Mouse (Mus musculus) adrenal gland, adult 18-20 months (tissue): ENCODE data around the gene Hnrnpul2. TPM values are rescaled to one million over a fixed set of nuclear protein-coding genes. Genes with fewer than 3 reads are reported as not detected.
"Not testable (repeated sequence)": the region's sequence is repeated elsewhere in the genome, so short reads cannot be mapped to it uniquely, and the experiment has no call there.

ENCODE experiments used
- DNase-seq, 2 experiments: peaks; one replicate each; pipeline ENCODE4 v3.0.0; 2021 to 2022; ENCODE audit warnings: low spot score in 2 of 2
- total RNA-seq, 2 experiments: library from RNA; stranded (reverse); gene quantifications; 1 replicate in 1 of 2; 2 replicates in 1 of 2; pipeline ENCODE4 v1.2.3; 2021

Hnrnpul2 gene
- total RNA-seq, 2 experiments from 2014 or later, result 62.6 to 72.1 TPM

DNA sequence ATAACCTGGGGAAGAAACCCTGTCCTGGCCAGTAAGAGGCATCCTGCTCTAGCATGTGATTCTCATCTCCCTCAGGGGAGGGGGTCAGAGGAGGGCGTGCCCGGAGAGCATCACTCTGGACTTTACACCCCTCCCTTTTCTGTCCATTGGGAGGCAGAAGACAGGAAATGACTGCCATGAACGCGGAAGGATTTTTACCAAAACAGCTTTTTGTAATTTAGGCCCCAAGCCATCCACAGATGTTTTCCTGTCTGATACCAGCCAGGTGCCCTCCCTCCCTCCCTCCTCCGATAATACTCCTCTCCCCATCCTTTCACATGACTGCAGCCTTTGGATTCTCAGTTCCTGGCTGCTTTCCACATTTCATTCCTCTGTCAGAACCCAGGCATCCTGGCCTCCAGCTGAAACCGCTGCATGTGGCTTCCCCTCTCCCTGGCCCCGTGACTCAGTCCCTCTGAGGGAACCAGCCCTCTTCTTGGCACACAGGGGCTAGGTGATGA is 30.6 kb downstream of the Hnrnpul2 start, which contains the start of gene Lrrn4cl:
Gene Lrrn4cl (plus strand): TSS at position 367 of the 500 bp plus-strand sequence.
- DNase-seq, result peak in 1 of 2 experiments; percentile 30

DNA sequence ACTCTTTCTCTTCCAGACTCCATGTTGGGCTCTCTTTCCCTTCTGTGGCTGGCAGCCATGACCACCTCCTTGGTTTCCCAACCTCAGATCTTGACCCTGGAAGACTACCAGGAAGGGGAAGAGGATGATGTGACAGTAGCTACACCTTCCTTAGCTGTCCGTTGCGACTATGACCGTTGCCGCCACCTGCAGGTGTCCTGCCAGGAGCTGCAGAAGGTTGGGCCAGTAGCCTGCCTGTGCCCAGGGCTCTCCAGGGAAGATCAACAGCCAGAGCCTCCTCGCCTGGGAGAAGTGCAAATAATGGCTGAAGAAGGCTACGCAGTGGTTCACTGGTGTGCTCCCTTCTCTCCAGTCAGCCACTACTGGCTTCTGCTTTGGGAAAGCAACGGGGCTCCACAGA is 31.8 kb downstream of the Hnrnpul2 start:
- no peak for DNase-seq

DNA sequence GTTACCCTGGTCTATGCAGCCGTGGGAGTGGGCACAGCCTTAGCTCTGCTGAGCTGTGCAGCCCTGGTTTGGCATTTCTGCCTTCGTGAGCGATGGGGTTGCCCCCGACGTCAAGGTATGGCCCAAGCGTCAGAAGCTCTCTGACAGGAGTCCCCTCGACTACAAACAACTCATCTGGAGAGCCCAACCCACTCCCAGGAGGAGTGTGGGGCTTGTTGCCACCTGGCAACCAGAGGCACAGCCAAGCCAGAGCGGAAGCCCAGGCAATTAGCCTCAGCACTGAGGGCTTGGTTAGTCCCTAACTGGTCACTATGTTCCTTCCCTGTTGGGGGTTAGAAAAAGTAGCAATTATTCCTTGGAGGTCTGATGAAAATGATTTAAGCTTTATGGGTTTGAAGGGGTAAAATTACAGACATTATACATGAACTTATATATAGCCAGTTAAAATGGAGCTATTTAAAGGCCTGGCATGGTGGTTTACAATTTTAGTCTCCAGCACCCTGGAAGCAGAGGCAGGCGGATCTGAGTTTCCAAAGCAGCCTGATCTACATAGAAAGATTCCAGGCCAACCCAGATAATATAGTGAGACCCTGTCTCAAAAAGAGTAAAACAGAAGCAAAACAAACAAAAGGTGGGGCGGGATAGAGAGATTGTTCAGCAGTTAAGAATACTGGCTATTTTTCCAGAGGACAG is 32.6 kb downstream of the Hnrnpul2 start:
- no peak for DNase-seq

DNA sequence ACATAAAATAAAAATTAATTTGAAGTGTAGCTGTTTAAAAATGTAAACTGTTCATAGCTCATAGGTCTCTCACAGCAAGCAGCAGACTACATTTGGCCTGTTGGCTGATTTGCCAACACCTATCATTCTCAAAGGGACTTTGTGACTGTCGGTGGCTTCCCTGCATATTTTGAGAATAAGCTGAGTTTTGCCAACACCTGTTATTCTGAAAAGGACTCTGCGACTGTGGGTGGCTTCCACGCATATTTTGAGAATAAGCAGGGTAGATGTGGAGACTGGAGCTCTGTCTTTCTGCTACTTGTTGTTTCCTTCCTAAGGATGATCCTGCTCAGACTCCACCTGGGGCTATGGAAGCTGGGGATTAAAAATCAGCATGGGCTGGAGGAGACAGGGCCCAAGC is 33.3 kb downstream of the Hnrnpul2 start:
- no peak for DNase-seq

DNA sequence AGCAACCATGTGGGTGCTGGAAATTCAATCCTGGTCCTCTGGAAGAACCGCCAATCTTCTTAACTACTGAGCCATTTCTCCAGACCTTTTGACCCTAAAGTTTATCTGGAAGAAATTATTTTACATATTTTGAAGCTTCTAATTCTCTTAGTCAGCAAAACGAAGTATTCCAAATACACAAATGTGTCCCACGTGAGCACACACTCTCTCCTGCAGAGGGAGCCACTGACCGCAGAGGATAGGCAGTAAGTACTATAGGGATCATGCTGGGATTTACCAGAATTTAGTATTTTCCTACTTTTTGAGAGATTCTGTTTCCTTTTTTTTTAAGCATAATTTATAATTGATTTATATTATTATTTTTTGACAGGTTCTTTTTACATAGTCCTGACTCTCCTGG is 37.9 kb downstream of the Hnrnpul2 start:
- no peak for DNase-seq

DNA sequence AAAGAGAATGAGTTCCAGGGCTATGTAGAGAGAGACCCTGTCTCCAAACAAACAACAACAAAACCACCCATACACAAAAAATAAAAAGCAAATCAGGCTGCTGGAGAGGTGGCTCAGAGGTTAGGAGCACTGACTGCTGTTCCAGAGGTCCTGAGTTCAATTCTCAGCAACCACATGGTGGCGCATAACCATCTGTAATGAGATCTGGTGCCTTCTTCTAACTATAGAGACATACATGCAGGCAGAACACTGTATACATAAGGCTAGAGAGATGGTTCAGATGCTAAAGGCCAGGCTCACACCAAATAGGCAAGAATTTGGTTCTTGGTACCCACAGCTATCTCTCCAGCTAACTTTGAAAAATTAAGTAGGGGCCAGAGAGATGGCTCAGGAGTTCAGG is 39.2 kb downstream of the Hnrnpul2 start:
- no peak for DNase-seq

DNA sequence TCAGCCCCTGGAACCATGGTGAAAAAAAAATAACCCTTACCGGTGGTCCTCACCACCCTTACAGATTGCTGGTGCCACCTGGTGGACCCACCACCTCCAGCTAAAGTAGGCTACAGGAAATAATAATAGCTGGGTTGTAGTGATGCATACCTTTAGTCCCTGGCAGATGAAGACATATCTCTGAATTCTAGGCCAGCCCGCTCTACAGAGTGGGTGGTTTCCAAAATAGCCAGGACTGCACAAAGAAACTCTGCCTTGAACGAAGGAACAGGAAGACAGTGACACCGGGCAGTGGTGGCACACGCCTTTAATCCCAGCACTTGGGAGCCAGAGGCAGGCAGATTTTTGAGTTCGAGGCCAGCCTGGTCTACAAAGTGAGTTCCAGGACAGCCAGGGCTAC is 44.5 kb downstream of the Hnrnpul2 start:
- no peak for DNase-seq

DNA sequence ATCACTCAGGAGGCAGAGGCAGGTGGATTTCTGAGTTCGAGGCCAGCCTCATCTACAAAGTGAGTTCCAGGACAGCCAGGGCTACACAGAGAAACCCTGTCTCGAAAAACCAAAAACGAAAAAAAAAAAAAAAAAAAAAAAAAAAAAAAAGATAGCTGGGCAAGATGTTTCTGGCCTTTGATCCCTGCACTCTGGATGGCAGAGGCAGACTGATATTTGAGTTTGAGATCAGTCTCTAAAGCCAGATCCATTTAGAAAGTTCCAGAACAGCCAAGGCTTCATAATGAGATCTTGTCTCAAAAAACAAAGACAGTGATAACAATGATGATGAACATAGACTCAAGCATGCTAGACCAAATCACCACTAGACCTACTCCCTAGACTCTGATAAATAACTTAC is 50.6 kb downstream of the Hnrnpul2 start:
- DNase-seq, result not testable (repeated sequence)

DNA sequence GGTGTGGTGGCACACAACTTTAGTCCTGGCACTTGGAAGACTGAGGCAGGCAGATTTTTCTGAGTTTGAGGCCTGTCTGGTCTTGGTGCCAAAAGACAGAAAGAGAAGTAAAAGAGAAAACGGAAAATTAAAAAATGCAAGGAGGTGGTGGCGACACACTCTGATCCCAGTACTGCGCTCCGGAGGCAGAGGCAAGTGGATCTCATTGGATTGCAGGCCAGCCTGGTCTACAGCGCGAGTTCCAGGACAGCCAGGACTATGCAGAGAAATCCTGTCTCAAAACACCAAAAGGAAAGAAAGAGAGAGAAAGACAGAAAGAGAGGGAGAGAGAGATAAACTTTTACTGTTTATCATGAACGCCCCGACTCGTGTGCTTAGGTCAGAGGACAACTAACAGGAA is 51.0 kb downstream of the Hnrnpul2 start:
- no peak for DNase-seq

DNA sequence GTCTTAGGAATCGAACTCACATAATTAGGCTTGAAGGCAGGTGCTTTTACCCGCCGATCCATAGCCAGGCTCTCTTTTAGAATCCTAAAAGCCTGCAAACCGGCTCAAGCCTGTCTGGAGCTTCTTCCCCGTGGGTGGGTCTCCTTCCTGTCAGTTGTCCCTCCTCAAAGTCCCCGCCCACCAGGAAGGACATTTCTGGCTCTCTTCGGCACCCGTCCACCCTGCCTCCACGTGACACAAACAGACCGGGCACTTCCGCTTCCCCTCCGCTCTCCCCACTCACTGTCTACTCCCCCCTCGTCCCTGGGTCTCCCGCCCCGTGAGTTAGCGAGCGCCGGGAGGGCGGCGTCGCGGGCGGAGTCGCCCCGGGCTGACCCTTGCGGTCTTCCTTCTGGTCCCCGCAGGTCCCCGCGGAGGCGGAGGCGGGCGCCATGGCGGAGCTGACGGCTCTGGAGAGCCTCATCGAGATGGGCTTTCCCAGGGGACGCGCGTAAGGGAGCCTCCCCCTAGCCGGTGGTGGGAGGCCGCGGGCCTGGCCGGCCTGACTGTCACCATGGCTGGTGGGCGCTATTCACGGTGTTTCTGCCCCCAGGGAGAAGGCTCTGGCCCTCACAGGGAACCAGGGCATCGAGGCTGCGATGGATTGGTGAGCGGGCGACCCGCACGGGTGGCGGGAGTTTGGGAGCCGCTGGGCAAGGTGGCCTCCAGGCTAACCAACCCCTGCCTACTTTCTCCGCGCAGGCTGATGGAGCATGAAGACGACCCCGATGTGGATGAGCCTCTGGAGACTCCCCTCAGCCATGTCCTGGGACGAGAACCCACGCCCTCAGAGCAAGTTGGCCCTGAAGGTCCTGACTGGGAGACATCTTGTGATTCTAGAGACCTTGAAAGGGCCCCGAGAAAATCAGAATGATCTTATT is 51.7 kb downstream of the Hnrnpul2 start, which contains the start of gene Ubxn1:
Gene Ubxn1 (plus strand): TSS at position 230 of the 920 bp plus-strand sequence.
- DNase-seq, result peak; percentile 95 to 97

DNA sequence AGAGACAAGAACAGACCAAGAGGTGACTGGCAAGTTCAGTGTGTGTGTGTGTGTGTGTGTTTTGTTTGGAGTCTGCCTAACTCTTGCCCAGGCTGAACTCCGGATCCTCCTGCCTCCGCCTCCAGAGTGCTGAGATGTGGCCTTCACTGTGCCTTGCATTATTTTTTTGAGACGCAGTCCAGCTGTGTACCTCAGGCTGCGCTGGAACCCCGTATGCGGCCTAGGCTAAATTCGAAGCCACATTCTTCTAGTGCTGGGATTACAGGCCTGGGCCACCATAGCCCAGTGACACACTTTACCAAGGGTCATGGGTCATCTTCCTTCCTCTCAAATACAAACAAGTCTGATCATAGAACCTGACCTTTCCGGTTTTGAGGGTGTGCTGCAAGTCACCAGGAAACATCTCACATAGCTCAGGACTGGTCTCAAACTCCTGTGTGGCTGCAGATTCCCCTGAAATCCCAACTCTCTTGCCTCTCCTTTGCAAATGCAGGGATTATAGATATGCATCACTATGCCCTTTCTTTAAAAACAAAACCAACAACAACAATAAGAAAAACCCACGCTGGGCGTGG is 52.5 kb downstream of the Hnrnpul2 start:
- DNase-seq, result no peak

DNA sequence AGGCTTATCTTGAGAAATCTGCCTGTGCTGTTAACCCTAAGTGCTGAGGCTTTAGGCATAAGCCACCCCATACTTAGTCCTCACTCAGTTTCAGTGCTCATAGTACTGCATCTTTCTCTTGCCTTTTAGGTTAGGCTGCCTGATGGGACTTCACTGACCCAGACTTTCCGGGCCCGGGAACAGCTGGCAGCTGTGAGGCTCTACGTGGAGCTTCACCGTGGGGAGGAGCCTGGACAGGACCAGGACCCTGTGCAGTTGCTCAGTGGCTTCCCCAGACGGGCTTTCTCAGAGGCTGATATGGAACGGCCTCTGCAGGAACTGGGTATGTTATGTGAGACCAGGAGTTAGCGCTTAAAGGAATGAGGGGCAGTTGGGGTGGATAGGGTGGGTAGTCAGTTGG is 55.2 kb downstream of the Hnrnpul2 start:
- no peak for DNase-seq

DNA sequence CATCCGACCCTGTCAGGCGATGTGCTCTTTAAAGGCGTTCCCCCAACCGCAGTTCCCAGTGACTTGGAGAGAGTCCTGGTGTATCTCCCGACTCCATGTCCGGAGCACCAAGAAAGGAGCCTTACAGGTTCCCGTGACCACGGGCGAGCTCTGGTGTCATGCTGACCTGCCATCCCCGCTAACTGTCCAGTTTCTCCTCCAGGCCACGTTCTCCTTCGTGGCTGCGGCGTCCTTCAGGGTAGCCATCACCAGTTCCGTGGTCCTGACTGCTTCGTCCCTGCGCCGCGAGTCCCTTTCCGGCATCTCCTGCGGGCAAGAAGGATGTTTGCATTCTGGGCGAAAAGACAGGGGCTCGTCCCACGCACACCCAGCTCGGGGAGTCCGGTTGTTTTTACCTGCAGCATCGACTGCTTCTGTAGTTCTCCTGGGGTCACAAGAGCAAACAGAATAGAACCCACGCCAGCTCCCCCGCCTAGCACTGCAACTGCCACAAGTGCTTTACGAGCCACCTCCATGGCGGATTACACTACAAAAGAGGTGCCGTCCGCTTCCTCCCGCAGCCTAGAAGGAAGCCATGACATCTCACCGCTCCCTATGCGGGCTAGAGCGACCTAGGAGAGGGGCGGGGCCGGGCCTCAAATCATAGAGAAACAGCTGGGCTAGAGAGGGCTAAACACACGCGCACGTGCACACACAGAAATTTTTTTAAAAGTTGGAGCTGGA is 60.7 kb downstream of the Hnrnpul2 start, which contains the start of gene Uqcc3:
Gene Uqcc3 (minus strand): TSS at position 613 of the 723 bp plus-strand sequence.
- DNase-seq, result peak; percentile 83 to 85

DNA sequence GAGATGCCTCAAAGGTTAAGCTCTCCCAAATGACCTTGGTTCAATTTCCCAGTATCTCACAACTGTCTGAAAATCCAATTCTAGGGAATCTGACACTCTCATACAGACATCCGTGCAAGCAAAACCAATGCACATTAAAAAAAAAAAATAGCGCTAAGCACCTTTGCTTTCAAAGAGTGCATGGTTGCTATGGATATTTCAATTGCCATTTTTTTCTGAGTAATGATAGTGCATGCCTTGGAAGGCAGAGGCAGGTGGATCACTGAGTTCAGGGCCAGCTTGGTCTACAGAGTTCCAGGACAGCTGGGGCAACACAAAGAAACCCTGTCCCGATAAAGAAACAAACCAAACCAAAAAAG is 61.2 kb downstream of the Hnrnpul2 start:
- DNase-seq, result no peak

DNA sequence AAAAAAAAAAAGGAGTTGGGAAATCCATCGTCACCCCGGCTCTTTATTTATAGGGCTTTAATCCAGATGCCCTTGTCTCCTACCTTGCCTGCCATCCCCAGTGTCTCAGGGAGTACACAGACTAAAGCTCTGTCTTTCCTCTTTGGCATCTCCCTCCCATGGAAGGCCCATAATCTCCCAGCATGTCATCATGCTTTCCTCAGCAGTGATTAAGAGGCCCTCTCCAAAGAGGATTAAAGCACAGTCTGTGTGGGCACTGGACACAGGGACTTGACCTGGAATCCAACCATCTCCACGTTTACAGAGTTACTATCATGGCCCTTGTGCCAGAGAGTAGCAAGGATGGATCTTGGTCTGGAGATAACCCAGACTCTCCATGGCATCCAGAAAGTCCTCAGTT is 63.8 kb downstream of the Hnrnpul2 start, which contains the start of the genes Lbhd1 and Gm49403:
Gene Lbhd1 (plus strand): TSS at position 117 of the 400 bp plus-strand sequence.
Gene Gm49403 (plus strand): TSS at position 315 of the 400 bp plus-strand sequence.
- DNase-seq, result no peak

Other genes starting within 250 kb of the Hnrnpul2 start
- gene Slc22a8, start 228.8 kb upstream of the Hnrnpul2 start, total RNA-seq, result under 1 TPM; 0.16 to 0.33 TPM
- gene Slc22a6, start 202.0 kb upstream of the Hnrnpul2 start, total RNA-seq, result under 1 TPM in 1 of 2 experiments, not detected in 1; 0.17 TPM
- gene Chrm1, start 156.2 kb upstream of the Hnrnpul2 start, total RNA-seq, result 1 to 10 TPM in 1 of 2 experiments, under 1 TPM in 1; 0.60 to 1.5 TPM
- gene Slc3a2, start 96.6 kb upstream of the Hnrnpul2 start, total RNA-seq, result 100 to 1,000 TPM; 373 to 425 TPM
- gene Wdr74, start 84.2 kb upstream of the Hnrnpul2 start, total RNA-seq, result 10 to 100 TPM; 62.4 to 66.2 TPM
- gene 1700092M07Rik, start 79.3 kb upstream of the Hnrnpul2 start, total RNA-seq, result 1 to 10 TPM; 2.0 to 2.3 TPM
- gene Stx5a, start 78.6 kb upstream of the Hnrnpul2 start, total RNA-seq, result 100 to 1,000 TPM in 1 of 2 experiments, 10 to 100 TPM in 1; 78.2 to 103 TPM
- 100 to 1,000 TPM; 127 to 144 TPM for gene Nxf1, start 62.9 kb upstream of the Hnrnpul2 start, total RNA-seq
- 100 to 1,000 TPM; 114 to 116 TPM for gene Tmem223, start 49.0 kb upstream of the Hnrnpul2 start, total RNA-seq
- 10 to 100 TPM; 41.4 to 51.7 TPM for gene Tmem179b, start 45.5 kb upstream of the Hnrnpul2 start, total RNA-seq
- 10 to 100 TPM; 11.3 to 12.2 TPM for gene Taf6l, start 33.6 kb upstream of the Hnrnpul2 start, total RNA-seq
- gene Polr2g, start 21.4 kb upstream of the Hnrnpul2 start, total RNA-seq, result 10 to 100 TPM; 81.3 to 97.9 TPM
- 1 to 10 TPM; 2.8 to 3.1 TPM for gene Zbtb3, start 17.5 kb upstream of the Hnrnpul2 start, total RNA-seq
- 10 to 100 TPM; 35.3 to 39.4 TPM for gene Ttc9c, start 677 bp upstream of the Hnrnpul2 start, total RNA-seq
- not detected for gene AC129217.1, start 9.8 kb downstream of the Hnrnpul2 start, total RNA-seq
- gene Bscl2, start 17.5 kb downstream of the Hnrnpul2 start, total RNA-seq, result 100 to 1,000 TPM; 144 to 158 TPM
- 1 to 10 TPM; 5.9 to 6.9 TPM for gene Gng3, start 19.2 kb downstream of the Hnrnpul2 start, total RNA-seq
- 1 to 10 TPM; 2.3 to 6.6 TPM for gene Lrrn4cl, start 30.8 kb downstream of the Hnrnpul2 start, total RNA-seq
- 100 to 1,000 TPM; 178 to 202 TPM for gene Ubxn1, start 51.5 kb downstream of the Hnrnpul2 start, total RNA-seq
- 10 to 100 TPM; 55.2 to 65.6 TPM for gene Uqcc3, start 60.9 kb downstream of the Hnrnpul2 start, total RNA-seq
- 1 to 10 TPM; 6.4 to 7.1 TPM for gene Lbhd1, start 63.7 kb downstream of the Hnrnpul2 start, total RNA-seq
- not detected for gene Gm49403, start 63.9 kb downstream of the Hnrnpul2 start, total RNA-seq
- gene 1810009A15Rik, start 68.8 kb downstream of the Hnrnpul2 start, total RNA-seq, result 10 to 100 TPM; 44.6 to 47.1 TPM
- gene Gm49416, start 68.9 kb downstream of the Hnrnpul2 start, total RNA-seq, result 1 to 10 TPM; 3.2 to 9.1 TPM
- gene Ints5, start 73.0 kb downstream of the Hnrnpul2 start, total RNA-seq, result 10 to 100 TPM; 23.3 to 23.9 TPM
- 100 to 1,000 TPM; 163 to 212 TPM for gene Ganab, start 78.1 kb downstream of the Hnrnpul2 start, total RNA-seq
- gene B3gat3, start 100.4 kb downstream of the Hnrnpul2 start, total RNA-seq, result 10 to 100 TPM; 60.5 to 65.7 TPM
- 10 to 100 TPM; 29.8 to 49.2 TPM for gene Rom1, start 109.3 kb downstream of the Hnrnpul2 start, total RNA-seq
- gene Eml3, start 109.5 kb downstream of the Hnrnpul2 start, total RNA-seq, result 10 to 100 TPM; 41.5 to 59.5 TPM
- 10 to 100 TPM; 81.1 to 89.8 TPM for gene Mta2, start 121.9 kb downstream of the Hnrnpul2 start, total RNA-seq
- 10 to 100 TPM; 23.1 to 26.1 TPM for gene Tut1, start 133.8 kb downstream of the Hnrnpul2 start, total RNA-seq
- gene Eef1g, start 147.0 kb downstream of the Hnrnpul2 start, total RNA-seq, result 100 to 1,000 TPM; 334 to 342 TPM
- 100 to 1,000 TPM in 1 of 2 experiments, 10 to 100 TPM in 1; 88.9 to 162 TPM for gene Ahnak, start 169.3 kb downstream of the Hnrnpul2 start, total RNA-seq